Mouse (Mus musculus) CD4-positive, CD25-positive, alpha-beta regulatory T cell, adult 2 months (primary cell): ENCODE data around the gene Chn1.

Experiments used
- DNase-seq: peaks from one replicate; pipeline ENCODE4 v3.0.0-alpha.2; 2012; ENCODE audit warnings: low read depth, low spot score

The Chn1 gene

DNA sequence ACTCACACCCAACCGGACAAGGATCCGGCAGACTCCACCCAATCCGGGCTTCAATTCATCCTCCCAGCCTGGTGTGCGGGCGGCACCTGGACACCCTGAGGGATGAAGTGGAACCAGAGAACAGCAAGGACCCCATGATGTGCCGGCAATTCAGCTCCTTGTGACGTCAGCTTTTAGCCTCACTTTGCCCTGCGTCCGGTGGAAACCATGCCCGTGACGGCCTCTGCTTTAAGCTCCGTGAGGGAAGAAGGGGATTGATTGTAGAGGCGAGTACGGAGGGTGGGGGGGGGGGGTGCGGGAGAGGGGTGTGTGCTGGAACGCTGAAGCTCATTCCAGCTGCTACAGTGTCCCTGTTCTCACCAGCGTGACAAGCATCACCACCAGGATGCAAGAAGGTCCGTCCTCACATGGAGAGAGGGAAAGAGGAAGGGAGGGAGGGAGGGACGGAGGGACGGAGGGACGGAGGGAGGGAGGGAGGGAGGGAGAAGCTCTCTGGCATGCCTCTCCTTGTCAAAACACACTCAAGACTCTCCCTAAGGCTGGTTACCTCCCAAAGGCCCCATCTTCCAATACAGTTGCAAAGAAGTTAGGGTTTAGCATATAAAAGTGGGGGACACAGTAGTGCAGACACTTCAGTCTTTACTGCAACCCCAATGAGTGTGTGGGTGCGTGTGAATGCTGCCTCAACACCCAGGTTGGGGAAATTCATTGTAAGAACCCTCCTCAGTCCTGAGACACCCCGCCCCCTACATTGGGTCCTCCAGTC is 214.1 kb downstream of the Chn1 start:
- no peak for DNase-seq
